11 mouse cellular contexts compared by ENCODE assay signal in the genomic region with DNA sequence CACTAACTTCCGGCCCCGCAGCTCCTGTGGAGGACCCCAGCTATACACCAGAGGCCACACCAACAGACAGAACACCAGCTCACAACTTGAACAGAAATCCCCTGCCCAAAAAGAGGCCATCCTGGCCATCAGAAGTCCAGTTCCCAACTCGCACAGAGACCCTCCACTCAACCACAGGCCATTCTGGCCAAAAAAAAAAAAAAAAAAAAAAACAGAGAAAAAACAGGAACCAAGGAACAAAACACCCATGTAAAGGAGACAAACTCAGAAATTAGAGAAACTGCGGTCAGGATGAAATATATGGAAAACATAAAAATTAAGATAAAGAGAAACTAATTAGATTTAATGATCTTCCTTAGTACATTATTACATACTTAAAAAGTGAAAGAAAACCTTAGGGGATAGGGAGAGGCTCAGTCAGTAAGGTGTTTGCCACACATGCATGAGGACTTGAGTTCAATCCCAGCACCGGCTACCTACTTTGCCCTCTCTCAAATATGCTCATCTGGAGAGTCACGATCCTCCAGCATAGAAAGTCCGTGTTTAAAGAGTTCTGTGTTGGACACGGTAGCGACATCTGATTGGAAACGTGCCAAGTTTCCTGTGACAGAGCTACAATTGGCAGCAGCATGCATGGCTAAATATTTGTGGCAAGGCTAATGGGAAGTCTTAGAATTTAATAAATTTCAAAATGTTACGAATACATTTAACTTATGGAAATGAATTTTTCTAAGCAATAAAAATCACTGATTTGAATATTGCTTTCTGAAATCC. TPM values are rescaled to one million over a fixed set of nuclear protein-coding genes. Genes with fewer than 3 reads are reported as not detected.
DNase-seq lines count a peak whose midpoint lies in the region; ATAC-seq and TF ChIP-seq lines count a peak whose summit lies in the region.
"Had no signal": no experiment of that assay in that cellular context is flagged by ENCODE, and none has a peak within 500 bp of the region (broad histone marks: within the 10 kb centered on the region; RNA-seq: fewer than 3 reads in every experiment).

No protein-coding gene starts in this region.

- peak; percentile 12 for DNase-seq in adrenal gland, adult 2 months
- no peak for DNase-seq in adrenal gland, postnatal 4 days (ENCODE audit: low spot score in 2 of 2)
- DNase-seq in kidney, adult 2 months = peak; percentile 29
- DNase-seq in brain, embryonic 14.5 days (ENCODE audit: low read depth) = peak; percentile 75
- peak; percentile 22 for DNase-seq in lung, postnatal 14 days
- no peak for DNase-seq in embryo, embryonic 9.5 days (ENCODE audit: extremely low spot score)
- DNase-seq in gastrocnemius, postnatal 14 days = no peak
- DNase-seq: spleen, adult 18-20 months; thymus, postnatal 4 days had no signal

- H3K27ac ChIP-seq in kidney, adult 2 months (ENCODE audit: insufficient read depth, low read depth, low read length) = no peak overlapping the region
- no peak overlapping the region for H3K27ac ChIP-seq in kidney, embryonic 16.5 days (ENCODE audit: low read length)
- H3K27ac ChIP-seq: limb, embryonic 15.5 days had no signal

- no peak for ATAC-seq in kidney, embryonic 16.5 days (ENCODE audit: low FRiP score, low TSS enrichment)

- intact Hi-C loops in gastrocnemius, postnatal 14 days (cut with DNase I; ENCODE audit: low total_unique reads) = no loop called here

- no peaks in the 10 kb centered on the region for H3K36me3 ChIP-seq in kidney, adult 2 months (ENCODE audit: control insufficient read depth, insufficient read depth, low read length)
- no peaks in the 10 kb centered on the region for H3K36me3 ChIP-seq in kidney, embryonic 16.5 days (ENCODE audit: insufficient read depth, low read length)
- H3K36me3 ChIP-seq: limb, embryonic 15.5 days had no signal

- TF ChIP-seq CTCF in kidney, adult 2 months (conservative IDR thresholded peaks at IDR 0.05; ENCODE audit: insufficient read depth, insufficient read length, low read depth, low read length) = no peak
- TF ChIP-seq CTCF in brain, embryonic 14.5 days (IDR thresholded peaks at IDR 0.05; ENCODE audit: borderline replicate concordance, extremely low read depth, insufficient read depth, insufficient read length) = no peak

- H3K9ac ChIP-seq in kidney, embryonic 16.5 days (replicated peaks; ENCODE audit: low read length) = no peak overlapping the region
- H3K9ac ChIP-seq: limb, embryonic 15.5 days had no signal

- H3K4me3 ChIP-seq in kidney, adult 2 months (ENCODE audit: insufficient read depth, low read depth, low read length) = no peak overlapping the region
- no peak overlapping the region for H3K4me3 ChIP-seq in kidney, embryonic 16.5 days (ENCODE audit: low read length)
- H3K4me3 ChIP-seq: limb, embryonic 15.5 days had no signal

- 65% methylated on average over 11 of the region's 11 CpGs for WGBS in kidney, adult 2 months
- 63% methylated on average over 11 of the region's 11 CpGs for WGBS in kidney, embryonic 16.5 days

- no peaks in the 10 kb centered on the region for H3K9me3 ChIP-seq in kidney, embryonic 16.5 days (ENCODE audit: low read length)
- H3K9me3 ChIP-seq: limb, embryonic 15.5 days had no signal

- no peak for TF ChIP-seq POLR2A in kidney, adult 2 months (IDR thresholded peaks at IDR 0.05; ENCODE audit: low read depth, low read length)
- no peak for TF ChIP-seq POLR2A in brain, embryonic 14.5 days (IDR thresholded peaks at IDR 0.05; ENCODE audit: borderline replicate concordance, extremely low read depth, insufficient read depth, insufficient read length, poor library complexity, severe bottlenecking)

- H3K27me3 ChIP-seq in kidney, adult 2 months (replicated peaks; ENCODE audit: control insufficient read depth, insufficient read depth, low read length) = no peaks in the 10 kb centered on the region
- no peaks in the 10 kb centered on the region for H3K27me3 ChIP-seq in kidney, embryonic 16.5 days (ENCODE audit: insufficient read depth, low read length)

- no peaks in the 10 kb centered on the region for H3K4me1 ChIP-seq in kidney, adult 2 months (ENCODE audit: control insufficient read depth, insufficient read depth, low read length)
- no peaks in the 10 kb centered on the region for H3K4me1 ChIP-seq in kidney, embryonic 16.5 days (ENCODE audit: insufficient read depth, low read length)

- no peak overlapping the region for H3K4me2 ChIP-seq in kidney, embryonic 16.5 days (replicated peaks; ENCODE audit: low read depth, low read length)
- H3K4me2 ChIP-seq: limb, embryonic 15.5 days had no signal

RNA-seq across cellular contexts. Expression of a gene that starts 51.9 kb away (rescaled TPM):
- total RNA-seq in adrenal gland, adult 2 months (2021) = 10 to 100 TPM; 12.4 to 15.8 TPM
- polyA plus RNA-seq in adrenal gland, adult 2 months (2012; rRNA removed) = 3.3 and 3.5 TPM in 2 replicates
- 10 to 100 TPM; 13.2 to 14.4 TPM for total RNA-seq in adrenal gland, postnatal 4 days (2021)
- polyA plus RNA-seq in kidney, adult 2 months (2012; rRNA removed) = 9.0 and 9.5 TPM in 2 replicates
- polyA plus RNA-seq in kidney, embryonic 16.5 days (2015; fragmentation: Nextera tagmentation; extraction: Ambion mirVana) = 2.4 and 5.3 TPM in 2 replicates
- 3.9 and 6.1 TPM in 2 replicates for polyA plus RNA-seq in brain, embryonic 14.5 days (2012; rRNA removed)
- 10 to 100 TPM; 38.2 to 46.4 TPM for total RNA-seq in gastrocnemius, postnatal 14 days (2021)

Comparison
In these comparisons a context has a peak if more than half of its experiments do, and no peak if none do; other contexts are left out.
1. DNase-seq: peak in adrenal gland, adult 2 months (single experiment), kidney, adult 2 months (single experiment), brain, embryonic 14.5 days (single experiment) and lung, postnatal 14 days (single experiment); none in adrenal gland, postnatal 4 days (0 of 2), embryo, embryonic 9.5 days (single experiment) and gastrocnemius, postnatal 14 days (single experiment).